Comparison of ENCODE assay signal across 8 mouse cellular contexts in genomic region chr19:56547456-56548229, GRCm38 (mm10). TPM values are rescaled to one million over a fixed set of nuclear protein-coding genes. Genes with fewer than 3 reads are reported as not detected.
A peak's percentile ranks its signal among the peaks of the same experiment; 100 is the strongest.
DNase-seq lines count a peak whose midpoint lies in the region; ATAC-seq lines count a peak whose summit lies in the region.

TSS of gene Dclre1a (minus strand) at chr19:56548222.

- no peaks in the 10 kb centered on the region; the same call in 1 of the 2 replicates for H3K36me3 ChIP-seq in embryonic facial prominence, embryonic 11.5 days (replicated peaks; ENCODE audit: control insufficient read depth, insufficient read depth, low read depth, low read length)
- H3K36me3 ChIP-seq in midbrain, embryonic 15.5 days (replicated peaks) = peaks cover 8% of the 10 kb centered on the region; the same call in 1 of the 2 replicates

- peak within 1 kb of the TSS; percentile 95 for H3K9ac ChIP-seq in embryonic facial prominence, embryonic 11.5 days (replicated peaks; ENCODE audit: low read length)
- H3K9ac ChIP-seq in midbrain, embryonic 15.5 days = peak within 1 kb of the TSS; percentile 73

- no peaks in the 10 kb centered on the region for H3K4me1 ChIP-seq in embryonic facial prominence, embryonic 11.5 days (ENCODE audit: control insufficient read depth, insufficient read depth, low read length)
- H3K4me1 ChIP-seq in midbrain, embryonic 15.5 days = peaks cover 20% of the 10 kb centered on the region

- no peaks in the 10 kb centered on the region for H3K9me3 ChIP-seq in embryonic facial prominence, embryonic 11.5 days (replicated peaks; ENCODE audit: control insufficient read depth, low read length)
- H3K9me3 ChIP-seq in midbrain, embryonic 15.5 days = no peaks in the 10 kb centered on the region

- H3K27ac ChIP-seq in embryonic facial prominence, embryonic 11.5 days (replicated peaks; ENCODE audit: low read depth, low read length) = peak within 1 kb of the TSS; percentile 97
- H3K27ac ChIP-seq in midbrain, embryonic 15.5 days = peak within 1 kb of the TSS; percentile 94

- peak; percentile 55 for ATAC-seq in embryonic facial prominence, embryonic 11.5 days (replicated peaks; ENCODE audit: insufficient number of reproducible peaks, low FRiP score, low TSS enrichment, low read depth)
- ATAC-seq in midbrain, embryonic 15.5 days (replicated peaks) = peak; percentile 86

- peak within 1 kb of the TSS; percentile 94 for H3K4me3 ChIP-seq in embryonic facial prominence, embryonic 11.5 days (ENCODE audit: low read depth, low read length)
- H3K4me3 ChIP-seq in midbrain, embryonic 15.5 days = peak within 1 kb of the TSS; percentile 80

- H3K27me3 ChIP-seq in embryonic facial prominence, embryonic 11.5 days (ENCODE audit: control insufficient read depth, insufficient read depth, low read length) = no peaks in the 10 kb centered on the region
- H3K27me3 ChIP-seq in midbrain, embryonic 15.5 days (replicated peaks) = no peaks in the 10 kb centered on the region

- H3K4me2 ChIP-seq in embryonic facial prominence, embryonic 11.5 days (ENCODE audit: low read depth, low read length) = peak within 1 kb of the TSS; percentile 44
- H3K4me2 ChIP-seq in midbrain, embryonic 15.5 days = peak within 1 kb of the TSS; percentile 58

- WGBS in embryonic facial prominence, embryonic 11.5 days = 9% methylated on average over 20 of the region's 20 CpGs
- 11% methylated on average over 20 of the region's 20 CpGs for WGBS in midbrain, embryonic 15.5 days

- DNase-seq in urinary bladder, adult 18-20 months (ENCODE audit: low spot score in 2 of 2) = peak; percentile 48 to 55
- no peak for DNase-seq in urinary bladder, postnatal 10 days (ENCODE audit: low spot score)
- peak; percentile 75 for DNase-seq in embryonic facial prominence, embryonic 11.5 days (ENCODE audit: low spot score)
- peak; percentile 63 for DNase-seq in heart, adult 9 months (ENCODE audit: low spot score in 2 of 2)
- peak; percentile 67 for DNase-seq in kidney, adult 9 months
- DNase-seq in liver = peak; percentile 78
- DNase-seq in spleen, postnatal 4 days (ENCODE audit: low spot score in 2 of 2) = peak; percentile 77 to 89

RNA-seq across cellular contexts. Expression of gene Dclre1a, which starts in this region (rescaled TPM):
- 19.0 and 25.3 TPM in 2 replicates for polyA plus RNA-seq in embryonic facial prominence, embryonic 11.5 days (2014; fragmentation: Nextera tagmentation; extraction: Ambion mirVana)
- 10.6 and 12.6 TPM in 2 replicates for polyA plus RNA-seq in midbrain, embryonic 15.5 days (2015; fragmentation: Nextera tagmentation; extraction: Ambion mirVana)
